Mouse (Mus musculus) heart, adult 9 months (tissue): Measurements from ENCODE around the gene Otx2.
A peak's percentile ranks its signal among the peaks of the same experiment; 100 is the strongest.
"Not testable (repeated sequence)": the region's sequence is repeated elsewhere in the genome, so short reads cannot be mapped to it uniquely, and the experiment has no call there.

ENCODE experiments used
- DNase-seq, 2 experiments: peaks; one replicate each; pipeline ENCODE4 v3.0.0; 2022; ENCODE audit warnings: low spot score in 2 of 2

The Otx2 gene

DNA sequence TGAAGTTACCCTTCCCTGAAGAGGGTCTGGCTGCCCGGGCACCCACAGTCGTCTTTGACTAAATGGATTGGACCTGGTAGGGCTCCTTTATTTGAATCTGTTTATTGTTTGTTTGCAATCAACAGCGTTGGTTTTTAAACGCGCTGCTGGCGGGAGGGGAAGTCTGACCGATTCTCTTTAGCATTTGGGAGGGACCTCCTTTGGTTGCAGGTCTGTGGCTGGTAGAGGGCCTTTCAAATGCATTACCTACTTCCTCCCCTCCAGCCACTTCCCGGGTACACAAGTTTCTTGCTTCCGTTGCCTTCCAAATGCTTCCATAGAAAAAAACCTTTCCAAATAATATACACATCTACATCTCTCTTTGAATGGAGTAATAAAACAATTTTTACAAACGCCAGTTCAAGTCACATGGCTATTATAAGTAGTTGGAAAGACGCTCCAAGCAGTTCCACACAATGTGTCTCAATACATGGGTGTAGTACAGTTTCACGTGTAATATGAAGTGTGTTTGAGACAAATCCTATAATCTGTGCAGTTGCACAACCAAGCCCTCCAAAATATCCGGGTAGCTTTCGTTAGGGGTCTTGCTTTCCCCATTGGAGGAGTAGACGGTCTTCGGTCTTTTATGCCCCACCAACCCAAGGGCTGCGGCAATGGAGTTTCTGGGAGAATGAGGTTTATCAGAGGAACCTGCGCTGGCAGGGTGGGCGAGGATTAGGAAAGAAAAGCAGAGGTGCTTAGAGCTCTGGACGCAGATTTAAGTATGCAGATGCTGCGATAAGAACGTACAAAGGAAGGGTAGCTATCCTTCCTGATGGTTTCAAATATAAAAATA lies 19.7 kb downstream of the Otx2 start:
- DNase-seq = no peak

GRCm38 (mm10) chr14:48653081-48653480 lies 20.5 kb downstream of the Otx2 start:
- no peak for DNase-seq

DNA sequence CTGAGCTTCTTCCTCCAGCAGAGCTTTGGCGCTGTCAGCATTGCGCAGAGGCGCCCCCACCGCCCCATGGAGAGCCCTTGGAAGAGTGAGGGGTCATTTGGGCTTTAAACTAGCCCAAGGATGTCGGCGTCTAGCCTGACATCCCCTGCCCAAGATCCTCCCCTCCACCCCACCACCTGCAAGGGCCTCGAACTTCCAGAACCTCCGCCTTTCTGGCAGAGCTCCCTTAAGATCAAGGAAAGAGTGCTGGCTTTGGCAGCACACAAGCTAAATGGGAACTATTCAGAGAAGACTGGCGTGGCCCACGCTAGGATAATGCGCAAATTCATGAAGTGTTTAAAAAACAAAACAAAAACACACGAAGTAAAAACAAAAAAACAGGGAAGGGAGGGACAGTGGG lies 21.4 kb downstream of the Otx2 start:
- DNase-seq = no peak

DNA sequence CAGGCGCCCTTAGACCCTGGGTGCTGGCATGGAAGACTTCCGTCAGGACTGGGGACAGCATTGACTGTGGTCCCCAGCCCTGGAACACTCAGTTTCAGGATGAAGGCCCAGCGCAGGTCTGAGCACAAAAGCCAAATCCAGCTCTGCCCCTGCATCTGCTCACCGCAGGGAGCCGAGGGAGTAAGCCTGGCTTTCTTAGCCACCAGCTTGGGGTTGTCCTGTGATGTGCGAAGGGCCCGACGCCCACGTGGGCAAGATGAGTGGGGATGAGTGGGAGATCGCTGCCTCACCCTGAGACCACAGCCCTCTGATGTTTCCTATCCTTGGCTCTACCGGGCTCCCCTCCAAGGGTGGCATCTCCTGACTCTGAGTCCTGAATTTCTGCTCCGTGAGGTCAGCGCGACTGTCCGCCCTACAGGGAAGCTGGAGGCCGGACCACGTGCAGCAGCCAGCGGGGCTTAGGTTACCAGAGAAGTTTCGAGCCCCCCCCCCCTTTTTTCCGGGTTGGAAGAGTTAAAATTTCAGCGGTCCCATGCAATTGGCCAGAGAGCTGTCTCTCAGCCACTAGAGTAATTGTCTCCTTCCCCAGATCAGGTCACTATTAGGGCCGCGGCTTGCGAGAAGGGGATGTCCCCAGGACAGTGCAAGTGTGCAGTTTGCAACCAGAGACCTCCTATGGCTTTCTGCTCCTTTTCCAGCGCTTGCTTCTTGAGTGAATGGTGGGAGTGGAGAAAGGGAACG lies 22.0 kb downstream of the Otx2 start:
- no peak for DNase-seq

GRCm38 (mm10) chr14:48641462-48642395 lies 31.9 kb downstream of the Otx2 start:
- DNase-seq = no peak

GRCm38 (mm10) chr14:48633141-48633540 lies 40.5 kb downstream of the Otx2 start:
- DNase-seq = no peak

DNA sequence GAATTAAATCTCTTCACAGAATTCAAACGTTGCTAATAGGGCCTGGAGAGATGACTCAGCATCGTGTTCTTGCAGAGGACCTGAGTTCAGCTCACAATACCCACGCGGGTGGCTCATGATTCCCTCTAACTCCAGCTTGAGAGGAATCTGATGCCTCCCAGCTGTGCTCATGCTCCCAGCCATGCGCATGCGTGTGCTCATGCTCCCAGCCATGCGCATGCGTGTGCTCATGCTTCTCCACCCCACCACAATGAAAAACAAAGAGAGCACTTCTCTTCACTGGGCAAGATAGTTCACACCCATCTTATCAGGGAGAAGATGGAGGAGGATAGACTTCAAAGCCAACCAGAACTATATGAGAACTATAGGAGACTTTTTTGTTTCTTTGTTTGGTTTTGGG lies 41.3 kb downstream of the Otx2 start:
- DNase-seq = no peak

- no peak for DNase-seq
Observed at GRCm38 (mm10) chr14:48631486-48631885, 42.1 kb downstream of the Otx2 start.

- DNase-seq = no peak
Observed at GRCm38 (mm10) chr14:48629404-48629803, 44.2 kb downstream of the Otx2 start.

- no peak for DNase-seq
Observed at GRCm38 (mm10) chr14:48626271-48626670, 47.3 kb downstream of the Otx2 start.

DNA sequence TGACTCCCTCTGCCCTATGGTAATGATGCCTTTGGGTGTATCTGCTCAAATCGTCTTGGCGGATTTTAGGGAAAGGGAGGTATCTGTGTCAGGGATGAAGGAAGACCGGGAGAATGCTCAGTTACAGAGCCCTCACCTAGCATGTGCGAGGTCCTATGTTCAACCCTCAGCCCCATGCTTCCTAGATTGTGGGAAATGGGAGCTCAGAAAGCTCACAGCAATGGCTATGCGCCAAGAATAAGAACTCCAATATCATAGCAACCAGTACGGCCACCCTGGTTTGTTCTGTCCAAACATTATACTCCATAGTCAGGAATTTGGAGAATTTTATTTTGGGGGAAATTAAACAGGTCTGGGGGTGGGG lies 48.3 kb downstream of the Otx2 start:
- DNase-seq = no peak

DNA sequence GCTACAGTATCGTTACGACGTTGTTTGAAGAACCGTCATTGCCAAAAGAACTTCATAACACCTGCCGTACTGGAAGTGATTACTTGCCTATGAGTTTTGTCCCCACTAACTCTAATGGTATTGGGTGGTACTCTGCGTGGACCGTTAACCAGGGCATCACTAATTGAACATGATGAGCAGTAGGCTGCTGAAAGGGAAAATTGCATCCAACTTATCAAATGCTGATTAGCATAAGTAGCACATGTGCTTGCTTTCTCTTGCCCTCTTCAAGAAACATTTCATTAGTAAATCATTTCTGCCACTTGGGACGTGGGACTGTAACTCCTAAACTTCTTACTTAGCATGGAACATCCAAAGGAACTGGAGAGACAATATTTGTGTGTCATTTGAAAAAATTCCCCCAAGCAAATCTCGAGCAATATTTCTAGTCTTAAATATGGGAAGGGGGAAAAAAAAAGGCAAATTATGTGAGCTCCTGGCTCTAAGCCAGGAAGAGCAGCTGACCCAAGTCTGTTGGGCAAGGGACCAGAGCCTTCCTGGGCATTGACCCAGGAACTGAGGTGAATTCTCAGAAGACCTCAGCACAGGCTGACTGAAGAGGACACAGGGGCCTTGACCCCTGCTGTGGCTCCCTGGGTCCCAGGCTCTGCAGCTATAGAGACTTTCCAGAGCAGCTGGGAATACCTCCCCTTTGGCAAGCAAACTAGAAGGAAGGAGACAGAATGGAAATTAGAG lies 48.9 kb downstream of the Otx2 start:
- peak; percentile 6 to 32 for DNase-seq

DNA sequence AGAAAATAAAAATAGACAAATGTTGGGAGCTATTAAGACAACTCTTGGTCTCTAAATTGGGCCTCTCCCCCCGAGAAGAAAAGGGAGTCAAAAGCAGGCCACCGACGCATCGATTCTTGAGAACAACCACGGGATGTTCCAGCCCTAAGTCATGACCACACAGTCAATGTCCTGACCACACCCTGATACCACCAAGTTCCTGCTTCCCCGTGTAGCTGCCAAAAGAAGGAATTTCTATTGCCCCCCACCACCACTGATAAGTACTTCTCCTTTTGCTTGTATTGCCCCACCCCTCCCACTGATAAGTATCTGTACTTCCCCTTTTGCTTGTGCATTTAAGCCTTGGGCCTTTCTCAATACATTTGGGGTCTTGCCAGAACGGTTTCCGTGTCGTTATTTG lies 50.9 kb downstream of the Otx2 start:
- not testable (repeated sequence) for DNase-seq

DNA sequence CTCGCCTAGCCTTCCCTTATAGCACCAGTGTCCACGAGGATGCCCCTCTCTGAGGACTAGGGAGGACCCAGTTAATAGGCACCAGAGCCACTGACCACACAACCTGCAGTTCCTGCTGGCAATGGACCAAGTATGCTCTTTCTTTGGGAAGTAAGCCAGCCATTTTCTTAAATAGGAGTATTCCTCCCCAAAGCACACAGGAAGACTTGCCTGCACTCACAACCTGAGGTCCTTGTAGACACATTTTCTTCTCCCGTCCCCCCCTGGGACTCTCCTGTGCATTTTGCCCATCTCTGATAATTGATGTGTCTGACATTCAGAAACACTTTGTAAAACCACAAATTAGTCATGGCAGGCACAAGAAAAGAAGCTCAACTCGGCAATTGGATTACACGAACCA lies 57.3 kb downstream of the Otx2 start:
- no peak for DNase-seq

GRCm38 (mm10) chr14:48608641-48609310 lies 64.8 kb downstream of the Otx2 start:
- no peak for DNase-seq
